Mouse (Mus musculus) G1E (cell line): ENCODE data around the gene Arl9.

ENCODE experiments used
- CTCF ChIP-seq: IDR thresholded peaks from 2 replicates; pipeline ENCODE4 v1.5.1; 2012; ENCODE audit warnings: low read depth, low read length, inconsistent platforms, mixed read lengths
- GATA1 ChIP-seq: IDR thresholded peaks from 2 replicates; pipeline ENCODE4 v1.6.1; 2012; ENCODE audit warnings: borderline replicate concordance, low read length, inconsistent platforms, mixed read lengths
- GATA2 ChIP-seq: IDR thresholded peaks from 2 replicates; pipeline ENCODE4 v1.6.1; 2012; ENCODE audit warnings: low read depth, low read length, inconsistent platforms, borderline replicate concordance
- TAL1 ChIP-seq: conservative IDR thresholded peaks from 2 replicates; pipeline ENCODE4 v1.6.1; 2012; ENCODE audit warnings: low read depth, low read length, inconsistent platforms, mixed read lengths

DNA sequence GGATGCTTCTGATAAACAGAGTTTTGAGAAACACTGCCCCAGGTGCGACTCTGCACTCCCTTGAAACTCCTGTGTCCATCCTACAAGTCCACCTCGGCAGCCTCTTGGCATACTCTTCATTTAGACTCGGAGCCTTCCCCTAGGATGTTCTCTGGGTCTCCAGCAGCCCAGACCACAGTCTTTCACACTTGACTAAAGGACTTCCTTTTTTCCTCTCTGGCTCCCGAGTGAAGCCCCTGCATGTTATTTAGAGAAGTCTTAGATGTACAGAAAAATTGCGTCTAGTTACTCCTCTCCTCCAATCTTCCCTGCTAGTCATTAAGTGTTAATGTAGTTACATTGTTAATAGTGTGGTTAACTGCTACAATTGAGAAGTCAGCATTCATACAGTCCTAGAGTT, 40.5 kb downstream of the Arl9 start:
- TF ChIP-seq CTCF = no peak
- no peak for TF ChIP-seq GATA1
- no peak for TF ChIP-seq TAL1
- TF ChIP-seq GATA2 = no peak
